Mouse (Mus musculus) fibroblast of lung, adult 2 months (primary cell): Measurements from ENCODE around the gene Zcchc4.
A peak's percentile ranks its signal among the peaks of the same experiment; 100 is the strongest.

Experiments used
- DNase-seq: peaks from one replicate; pipeline ENCODE4 v3.0.0-alpha.2; 2011; ENCODE audit warnings: low read depth

Zcchc4 gene

GRCm38 (mm10) chr5:52794109-52794508 is 18.9 kb downstream of the Zcchc4 start:
- DNase-seq: no peak

GRCm38 (mm10) chr5:52799274-52799985 is 24.2 kb downstream of the Zcchc4 start:
- no peak for DNase-seq

- DNase-seq: no peak
Observed at GRCm38 (mm10) chr5:52805801-52806200, 30.6 kb downstream of the Zcchc4 start.

- no peak for DNase-seq
Observed at GRCm38 (mm10) chr5:52806349-52806748, 31.1 kb downstream of the Zcchc4 start.

GRCm38 (mm10) chr5:52807030-52807429 is 31.8 kb downstream of the Zcchc4 start:
- DNase-seq: no peak

- DNase-seq: no peak
Observed at GRCm38 (mm10) chr5:52810446-52810845, 35.2 kb downstream of the Zcchc4 start.

GRCm38 (mm10) chr5:52811056-52811455 is 35.8 kb downstream of the Zcchc4 start:
- DNase-seq: no peak

- no peak for DNase-seq
Observed at GRCm38 (mm10) chr5:52812456-52812855, 37.2 kb downstream of the Zcchc4 start.

- no peak for DNase-seq
Observed at GRCm38 (mm10) chr5:52813312-52813711, 38.1 kb downstream of the Zcchc4 start.

- DNase-seq: no peak
Observed at GRCm38 (mm10) chr5:52818676-52819075, 43.5 kb downstream of the Zcchc4 start.

- DNase-seq: peak; percentile 42
Observed at GRCm38 (mm10) chr5:52821691-52822090, 46.5 kb downstream of the Zcchc4 start.

- DNase-seq: no peak
Observed at GRCm38 (mm10) chr5:52827923-52828322, 52.7 kb downstream of the Zcchc4 start.

GRCm38 (mm10) chr5:52833005-52833404 is 57.8 kb downstream of the Zcchc4 start:
- peak; percentile 23 for DNase-seq

- peak; percentile 98 for DNase-seq
Observed at GRCm38 (mm10) chr5:52833761-52834274, 58.6 kb downstream of the Zcchc4 start, which contains the start of gene Anapc4. Gene Anapc4 (plus strand): TSS chr5:52834012.

- peak; percentile 8 for DNase-seq
Observed at GRCm38 (mm10) chr5:52834386-52834785, 59.2 kb downstream of the Zcchc4 start.

- no peak for DNase-seq
Observed at GRCm38 (mm10) chr5:52844319-52844718, 69.1 kb downstream of the Zcchc4 start.

- DNase-seq: no peak
Observed at GRCm38 (mm10) chr5:52855727-52856126, 80.5 kb downstream of the Zcchc4 start.

- no peak for DNase-seq
Observed at GRCm38 (mm10) chr5:52864446-52864845, 89.2 kb downstream of the Zcchc4 start.

- DNase-seq: peak; percentile 27
Observed at GRCm38 (mm10) chr5:52865825-52866224, 90.6 kb downstream of the Zcchc4 start.

- no peak for DNase-seq
Observed at GRCm38 (mm10) chr5:52866361-52867155, 91.3 kb downstream of the Zcchc4 start.

- DNase-seq: no peak
Observed at GRCm38 (mm10) chr5:52868918-52869703, 93.9 kb downstream of the Zcchc4 start.

- DNase-seq: no peak
Observed at GRCm38 (mm10) chr5:52871461-52871860, 96.3 kb downstream of the Zcchc4 start.
